In genomic region chr2:30795889-30796275, GRCm38 (mm10) we compare ENCODE assay signal across 9 mouse cellular contexts. TPM values are rescaled to one million over a fixed set of nuclear protein-coding genes. Genes with fewer than 3 reads are reported as not detected.
DNase-seq lines count a peak whose midpoint lies in the region; ATAC-seq and TF ChIP-seq lines count a peak whose summit lies in the region.
"Had no signal": no experiment of that assay in that cellular context is flagged by ENCODE, and none has a peak within 500 bp of the region (broad histone marks: within the 10 kb centered on the region; RNA-seq: fewer than 3 reads in every experiment).

No protein-coding gene starts in this region.

- H3K79me2 ChIP-seq in macrophage (ENCODE audit: inconsistent target), result no peaks in the 10 kb centered on the region

- H3K27me3 ChIP-seq in kidney, embryonic 14.5 days (ENCODE audit: control insufficient read depth, insufficient read depth, low read length), result no peaks in the 10 kb centered on the region
- H3K27me3 ChIP-seq in heart, embryonic 16.5 days (ENCODE audit: control insufficient read depth, insufficient read depth, low read length), result peaks cover 5% of the 10 kb centered on the region; the same call in 1 of the 2 replicates

- 0 out of 2 replicates have a peak overlapping the region, but pooled peaks have one; percentile 3 for H3K9ac ChIP-seq in kidney, embryonic 14.5 days (ENCODE audit: low read depth, low read length)
- H3K9ac ChIP-seq in heart, embryonic 16.5 days (ENCODE audit: low read length), result no peak overlapping the region

- H3K4me2 ChIP-seq in kidney, embryonic 14.5 days (replicated peaks; ENCODE audit: low read depth, low read length), result peak overlapping the region; percentile 34; the same call in 1 of the 2 replicates
- peak overlapping the region; percentile 51; the same call in 1 of the 2 replicates for H3K4me2 ChIP-seq in heart, embryonic 16.5 days (ENCODE audit: low read depth, low read length)

- no peaks in the 10 kb centered on the region for H3K9me3 ChIP-seq in kidney, embryonic 14.5 days (ENCODE audit: control insufficient read depth, low read length)
- no peaks in the 10 kb centered on the region for H3K9me3 ChIP-seq in heart, embryonic 16.5 days (replicated peaks; ENCODE audit: control insufficient read depth, low read length)

- WGBS in kidney, embryonic 14.5 days, result 68% methylated on average over 5 of the region's 5 CpGs
- 76% methylated on average over 5 of the region's 5 CpGs for WGBS in heart, embryonic 16.5 days
- 84% methylated on average over 5 of the region's 5 CpGs for WGBS in macrophage (ENCODE audit: missing documents)

- H3K4me1 ChIP-seq in kidney, embryonic 14.5 days (ENCODE audit: control insufficient read depth, insufficient read depth, low read length), result peaks cover 22% of the 10 kb centered on the region
- H3K4me1 ChIP-seq in heart, embryonic 16.5 days (ENCODE audit: control insufficient read depth, insufficient read depth, low read length), result peaks cover 10% of the 10 kb centered on the region

- ATAC-seq in kidney, embryonic 14.5 days (ENCODE audit: low FRiP score, low TSS enrichment), result no peak
- ATAC-seq in heart, embryonic 16.5 days (replicated peaks; ENCODE audit: extremely low read depth, insufficient read depth, low FRiP score), result no peak

- H3K4me3 ChIP-seq in kidney, embryonic 14.5 days (ENCODE audit: low read length), result 0 out of 2 replicates have a peak overlapping the region, but pooled peaks have one; percentile 16
- H3K4me3 ChIP-seq in heart, embryonic 16.5 days (ENCODE audit: low read length), result no peak overlapping the region
- H3K4me3 ChIP-seq in macrophage (ENCODE audit: inconsistent target), result 0 out of 2 replicates have a peak overlapping the region, but pooled peaks have one; percentile 10
- H3K4me3 ChIP-seq: heart, adult 2 months had no signal

- no peak for TF ChIP-seq POLR2A in brain, embryonic 14.5 days (IDR thresholded peaks at IDR 0.05; ENCODE audit: borderline replicate concordance, extremely low read depth, insufficient read depth, insufficient read length, poor library complexity, severe bottlenecking)

- no peak for DNase-seq in kidney, adult 11 months
- DNase-seq in brain, embryonic 14.5 days (ENCODE audit: low read depth), result peak; percentile 28
- no peak for DNase-seq in right cerebral cortex, postnatal 4 days
- no peak for DNase-seq in ovary, adult 18-20 months (ENCODE audit: low spot score)
- DNase-seq in embryo, embryonic 11 days, result no peak

- no peaks in the 10 kb centered on the region for H3K36me3 ChIP-seq in kidney, embryonic 14.5 days (ENCODE audit: control insufficient read depth, insufficient read depth, low read length)
- no peaks in the 10 kb centered on the region for H3K36me3 ChIP-seq in heart, embryonic 16.5 days (ENCODE audit: control insufficient read depth, insufficient read depth)
- no peaks in the 10 kb centered on the region for H3K36me3 ChIP-seq in macrophage (ENCODE audit: inconsistent target)

- peak overlapping the region; percentile 14; the same call in 1 of the 2 replicates for H3K27ac ChIP-seq in kidney, embryonic 14.5 days (ENCODE audit: low read depth, low read length)
- H3K27ac ChIP-seq in heart, embryonic 16.5 days (ENCODE audit: low read length), result no peak overlapping the region
- H3K27ac ChIP-seq in macrophage, result no peak overlapping the region

- TF ChIP-seq CTCF in brain, embryonic 14.5 days (IDR thresholded peaks at IDR 0.05; ENCODE audit: borderline replicate concordance, extremely low read depth, insufficient read depth, insufficient read length), result no peak

RNA-seq across cellular contexts. Expression of gene 1700001O22Rik, which starts 7.6 kb away (rescaled TPM):
- 3.8 and 4.2 TPM in 2 replicates for polyA plus RNA-seq in kidney, embryonic 14.5 days (2014; fragmentation: Nextera tagmentation; extraction: Ambion mirVana)
- polyA plus RNA-seq in brain, embryonic 14.5 days (2012; rRNA removed), result 1.9 and 3.2 TPM in 2 replicates
- 2.2 and 2.7 TPM in 2 replicates for polyA plus RNA-seq in heart, embryonic 16.5 days (2015; fragmentation: Nextera tagmentation; extraction: Ambion mirVana)
- total RNA-seq in macrophage (2018; cell fraction: chromatin; rRNA removed), result not detected
- total RNA-seq in macrophage (2018; cell fraction: cytosol; rRNA removed), result under 1 TPM in 1 of 26 experiments, not detected in 25; 0.18 TPM
- total RNA-seq in macrophage (2018; cell fraction: nucleus; rRNA removed), result not detected
- not detected in 3 replicates for polyA plus RNA-seq in macrophage (2018)

RNA-seq across cellular contexts. Expression of gene Ntmt1, which starts 11.7 kb away (rescaled TPM):
- polyA plus RNA-seq in kidney, embryonic 14.5 days (2014; fragmentation: Nextera tagmentation; extraction: Ambion mirVana), result 95.6 and 101 TPM in 2 replicates
- polyA plus RNA-seq in brain, embryonic 14.5 days (2012; rRNA removed), result 72.3 and 98.7 TPM in 2 replicates
- polyA plus RNA-seq in heart, embryonic 16.5 days (2015; fragmentation: Nextera tagmentation; extraction: Ambion mirVana), result 90.0 and 90.4 TPM in 2 replicates
- total RNA-seq in macrophage (2018; cell fraction: chromatin; rRNA removed), result 10 to 100 TPM in 22 of 26 experiments, 1 to 10 TPM in 4; 6.2 to 26.4 (median 14.0) TPM
- total RNA-seq in macrophage (2018; cell fraction: cytosol; rRNA removed), result 10 to 100 TPM in 10 of 26 experiments, 1 to 10 TPM in 16; 6.2 to 13.3 (median 9.8) TPM
- total RNA-seq in macrophage (2018; cell fraction: nucleus; rRNA removed), result 10 to 100 TPM in 14 of 26 experiments, 1 to 10 TPM in 12; 4.6 to 20.5 (median 10.0) TPM
- 3.4 to 13.7 TPM (median 9.8 TPM) in 3 replicates for polyA plus RNA-seq in macrophage (2018)

RNA-seq across cellular contexts. Expression of gene Asb6, which starts 34.3 kb away (rescaled TPM):
- polyA plus RNA-seq in kidney, embryonic 14.5 days (2014; fragmentation: Nextera tagmentation; extraction: Ambion mirVana), result 29.7 and 33.3 TPM in 2 replicates
- 51.0 and 51.5 TPM in 2 replicates for polyA plus RNA-seq in brain, embryonic 14.5 days (2012; rRNA removed)
- polyA plus RNA-seq in heart, embryonic 16.5 days (2015; fragmentation: Nextera tagmentation; extraction: Ambion mirVana), result 20.1 and 22.5 TPM in 2 replicates
- 10 to 100 TPM; 13.9 to 87.4 (median 52.4) TPM for total RNA-seq in macrophage (2018; cell fraction: chromatin; rRNA removed)
- 10 to 100 TPM; 13.1 to 25.6 (median 20.4) TPM for total RNA-seq in macrophage (2018; cell fraction: cytosol; rRNA removed)
- total RNA-seq in macrophage (2018; cell fraction: nucleus; rRNA removed), result 10 to 100 TPM; 18.0 to 66.2 (median 37.5) TPM
- polyA plus RNA-seq in macrophage (2018), result 20.4 to 25.2 TPM (median 23.8 TPM) in 3 replicates

RNA-seq across cellular contexts. Expression of gene Prrx2, which starts 38.9 kb away (rescaled TPM):
- 15.3 and 20.1 TPM in 2 replicates for polyA plus RNA-seq in kidney, embryonic 14.5 days (2014; fragmentation: Nextera tagmentation; extraction: Ambion mirVana)
- 10.8 and 13.6 TPM in 2 replicates for polyA plus RNA-seq in brain, embryonic 14.5 days (2012; rRNA removed)
- 10.8 and 13.9 TPM in 2 replicates for polyA plus RNA-seq in heart, embryonic 16.5 days (2015; fragmentation: Nextera tagmentation; extraction: Ambion mirVana)
- total RNA-seq in macrophage (2018; cell fraction: chromatin; rRNA removed), result 10 to 100 TPM in 1 of 26 experiments, not detected in 25; 10.7 TPM
- total RNA-seq in macrophage (2018; cell fraction: cytosol; rRNA removed), result not detected
- 1 to 10 TPM in 1 of 26 experiments, not detected in 25; 1.7 TPM for total RNA-seq in macrophage (2018; cell fraction: nucleus; rRNA removed)
- polyA plus RNA-seq in macrophage (2018), result not detected in 3 replicates
